Mouse (Mus musculus): Measurements from ENCODE around the gene Pop4. TPM values are rescaled to one million over a fixed set of nuclear protein-coding genes. Genes with fewer than 3 reads are reported as not detected.
"Not testable (repeated sequence)": the region's sequence is repeated elsewhere in the genome, so short reads cannot be mapped to it uniquely, and the experiment has no call there.

The Pop4 gene
- polyA plus RNA-seq (2014; fragmentation: Nextera tagmentation; extraction: Ambion mirVana) = 96.3 and 98.0 TPM in 2 replicates

GRCm38 (mm10) chr7:38270703-38271510 lies at the start of gene Pop4:
Pop4 (minus strand) TSS chr7:38271423.
- peak; percentile 93 for ATAC-seq (ENCODE audit: insufficient number of reproducible peaks, low FRiP score, low TSS enrichment, low read depth)
- DNase-seq (ENCODE audit: low spot score) = peak; percentile 98
- Histone ChIP-seq H3K4me2 (ENCODE audit: low read depth, severe bottlenecking) (peak within 1 kb of the TSS; percentile 86), H3K4me3 (ENCODE audit: low read depth, low read length) (peak within 1 kb of the TSS; percentile 60), H3K9me3 (ENCODE audit: control insufficient read depth, low read length) (no peaks in the 10 kb centered on the region), H3K9ac (ENCODE audit: low read length) (peak within 1 kb of the TSS; percentile 83), H3K27me3 (ENCODE audit: control insufficient read depth, insufficient read depth, low read length) (no peaks in the 10 kb centered on the region), H3K27ac (replicated peaks; ENCODE audit: low read depth, low read length) (no peak within 1 kb of the TSS), H3K36me3 (ENCODE audit: control insufficient read depth, insufficient read depth, low read length) (peaks cover 4% of the 10 kb centered on the region; the same call in 1 of the 2 replicates), H3K4me1 (ENCODE audit: control insufficient read depth, insufficient read depth, low read length) (peaks cover 5% of the 10 kb centered on the region; the same call in 1 of the 2 replicates)
- under 1% methylated on average over 38 of the region's 38 CpGs for WGBS

- H3K4me1 ChIP-seq (ENCODE audit: control insufficient read depth, insufficient read depth, low read length) = no peaks in the 10 kb centered on the region
- whole genome bisulfite sequencing = 92% methylated on average over 2 of the region's 2 CpGs
These were observed 49.4 kb upstream of the Pop4 start for GRCm38 (mm10) chr7:38320641-38321040.

GRCm38 (mm10) chr7:38282192-38282591 lies 11.0 kb upstream of the Pop4 start:
- H3K4me1 ChIP-seq (ENCODE audit: control insufficient read depth, insufficient read depth, low read length); H3K27me3 ChIP-seq (ENCODE audit: control insufficient read depth, insufficient read depth, low read length); H3K27ac ChIP-seq (replicated peaks; ENCODE audit: low read depth, low read length); ATAC-seq (ENCODE audit: insufficient number of reproducible peaks, low FRiP score, low TSS enrichment, low read depth); DNase-seq (ENCODE audit: low spot score); H3K4me2 ChIP-seq (ENCODE audit: low read depth, severe bottlenecking); H3K9me3 ChIP-seq (ENCODE audit: control insufficient read depth, low read length); H3K36me3 ChIP-seq (ENCODE audit: control insufficient read depth, insufficient read depth, low read length); H3K4me3 ChIP-seq (ENCODE audit: low read depth, low read length); H3K9ac ChIP-seq (ENCODE audit: low read length): not testable (repeated sequence)
- whole genome bisulfite sequencing = 25% methylated on average over 4 of the region's 4 CpGs

More at GRCm38 (mm10) chr7:38320641-38321040, 49.4 kb upstream of the Pop4 start:
- DNase-seq (ENCODE audit: low spot score) = no peak
- Histone ChIP-seq H3K27ac (replicated peaks; ENCODE audit: low read depth, low read length) (no peak overlapping the region), H3K4me2 (ENCODE audit: low read depth, severe bottlenecking) (no peak overlapping the region), H3K9me3 (ENCODE audit: control insufficient read depth, low read length) (no peaks in the 10 kb centered on the region), H3K27me3 (ENCODE audit: control insufficient read depth, insufficient read depth, low read length) (no peaks in the 10 kb centered on the region), H3K9ac (ENCODE audit: low read length) (no peak overlapping the region), H3K4me3 (ENCODE audit: low read depth, low read length) (no peak overlapping the region), H3K36me3 (ENCODE audit: control insufficient read depth, insufficient read depth, low read length) (no peaks in the 10 kb centered on the region)
- ATAC-seq (ENCODE audit: insufficient number of reproducible peaks, low FRiP score, low TSS enrichment, low read depth) = no peak

GRCm38 (mm10) chr7:38272551-38272950 lies 1.3 kb upstream of the Pop4 start:
- ATAC-seq (ENCODE audit: insufficient number of reproducible peaks, low FRiP score, low TSS enrichment, low read depth) (no peak), DNase-seq (ENCODE audit: low spot score) (no peak)
- Histone ChIP-seq H3K4me3 (ENCODE audit: low read depth, low read length) (no peak overlapping the region), H3K9ac (ENCODE audit: low read length) (no peak overlapping the region), H3K27me3 (ENCODE audit: control insufficient read depth, insufficient read depth, low read length) (no peaks in the 10 kb centered on the region), H3K4me1 (ENCODE audit: control insufficient read depth, insufficient read depth, low read length) (peaks cover 5% of the 10 kb centered on the region; the same call in 1 of the 2 replicates), H3K27ac (replicated peaks; ENCODE audit: low read depth, low read length) (no peak overlapping the region), H3K36me3 (ENCODE audit: control insufficient read depth, insufficient read depth, low read length) (no peaks in the 10 kb centered on the region), H3K4me2 (ENCODE audit: low read depth, severe bottlenecking) (no peak overlapping the region), H3K9me3 (ENCODE audit: control insufficient read depth, low read length) (no peaks in the 10 kb centered on the region)

GRCm38 (mm10) chr7:38271859-38272258 lies 636 bp upstream of the Pop4 start:
- Histone ChIP-seq H3K36me3 (ENCODE audit: control insufficient read depth, insufficient read depth, low read length) (no peaks in the 10 kb centered on the region), H3K4me3 (ENCODE audit: low read depth, low read length) (peak overlapping the region; percentile 60), H3K4me1 (ENCODE audit: control insufficient read depth, insufficient read depth, low read length) (peaks cover 5% of the 10 kb centered on the region; the same call in 1 of the 2 replicates), H3K27ac (replicated peaks; ENCODE audit: low read depth, low read length) (no peak overlapping the region), H3K9me3 (ENCODE audit: control insufficient read depth, low read length) (no peaks in the 10 kb centered on the region), H3K4me2 (ENCODE audit: low read depth, severe bottlenecking) (peak overlapping the region; percentile 34; the same call in 1 of the 2 replicates), H3K27me3 (ENCODE audit: control insufficient read depth, insufficient read depth, low read length) (no peaks in the 10 kb centered on the region), H3K9ac (ENCODE audit: low read length) (no peak overlapping the region)
- DNase-seq (ENCODE audit: low spot score) (peak; percentile 28), ATAC-seq (ENCODE audit: insufficient number of reproducible peaks, low FRiP score, low TSS enrichment, low read depth) (peak; percentile 29; the same call in 1 of the 2 replicates)
- WGBS = 12% methylated on average over 4 of the region's 4 CpGs

- Histone ChIP-seq H3K9ac (ENCODE audit: low read length) (peak overlapping the region; percentile 83; the same call in 1 of the 2 replicates), H3K4me1 (ENCODE audit: control insufficient read depth, insufficient read depth, low read length) (peaks cover 5% of the 10 kb centered on the region; the same call in 1 of the 2 replicates), H3K27me3 (ENCODE audit: control insufficient read depth, insufficient read depth, low read length) (no peaks in the 10 kb centered on the region), H3K9me3 (ENCODE audit: control insufficient read depth, low read length) (no peaks in the 10 kb centered on the region), H3K4me3 (ENCODE audit: low read depth, low read length) (peak overlapping the region; percentile 60), H3K27ac (replicated peaks; ENCODE audit: low read depth, low read length) (no peak overlapping the region), H3K36me3 (ENCODE audit: control insufficient read depth, insufficient read depth, low read length) (peaks cover 3% of the 10 kb centered on the region; the same call in 1 of the 2 replicates), H3K4me2 (ENCODE audit: low read depth, severe bottlenecking) (peak overlapping the region; percentile 34; the same call in 1 of the 2 replicates)
- ATAC-seq (ENCODE audit: insufficient number of reproducible peaks, low FRiP score, low TSS enrichment, low read depth) (peak; percentile 58; the same call in 1 of the 2 replicates), DNase-seq (ENCODE audit: low spot score) (no peak)
- 2% methylated on average over 11 of the region's 11 CpGs for WGBS
These were observed 238 bp upstream of the Pop4 start for GRCm38 (mm10) chr7:38271511-38271811.

GRCm38 (mm10) chr7:38267006-38267680 lies 4.1 kb downstream of the Pop4 start:
- no peaks in the 10 kb centered on the region for H3K27me3 ChIP-seq (ENCODE audit: control insufficient read depth, insufficient read depth, low read length)
- ATAC-seq (ENCODE audit: insufficient number of reproducible peaks, low FRiP score, low TSS enrichment, low read depth) (no peak), DNase-seq (ENCODE audit: low spot score) (peak; percentile 62)
- H3K4me1 ChIP-seq (ENCODE audit: control insufficient read depth, insufficient read depth, low read length) = peaks cover 5% of the 10 kb centered on the region; the same call in 1 of the 2 replicates
- H3K9ac ChIP-seq (ENCODE audit: low read length) = no peak overlapping the region
- H3K4me3 ChIP-seq (ENCODE audit: low read depth, low read length) = no peak overlapping the region
- no peak overlapping the region for H3K27ac ChIP-seq (replicated peaks; ENCODE audit: low read depth, low read length)
- no peaks in the 10 kb centered on the region for H3K9me3 ChIP-seq (ENCODE audit: control insufficient read depth, low read length)
- WGBS = 90% methylated on average over 8 of the region's 8 CpGs
- H3K4me2 ChIP-seq (ENCODE audit: low read depth, severe bottlenecking) = no peak overlapping the region
- H3K36me3 ChIP-seq (ENCODE audit: control insufficient read depth, insufficient read depth, low read length) = peaks cover 18% of the 10 kb centered on the region; the same call in 1 of the 2 replicates

GRCm38 (mm10) chr7:38262406-38262805 lies 8.8 kb downstream of the Pop4 start:
- WGBS = 97% methylated on average over 5 of the region's 5 CpGs
- H3K27me3 ChIP-seq (ENCODE audit: control insufficient read depth, insufficient read depth, low read length) = no peaks in the 10 kb centered on the region
- H3K4me2 ChIP-seq (ENCODE audit: low read depth, severe bottlenecking) = no peak overlapping the region
- no peaks in the 10 kb centered on the region for H3K9me3 ChIP-seq (ENCODE audit: control insufficient read depth, low read length)
- no peak for DNase-seq (ENCODE audit: low spot score)
- no peak for ATAC-seq (ENCODE audit: insufficient number of reproducible peaks, low FRiP score, low TSS enrichment, low read depth)
- no peaks in the 10 kb centered on the region for H3K4me1 ChIP-seq (ENCODE audit: control insufficient read depth, insufficient read depth, low read length)
- peaks cover 18% of the 10 kb centered on the region; the same call in 1 of the 2 replicates for H3K36me3 ChIP-seq (ENCODE audit: control insufficient read depth, insufficient read depth, low read length)
- no peak overlapping the region for H3K27ac ChIP-seq (replicated peaks; ENCODE audit: low read depth, low read length)
- H3K9ac ChIP-seq (ENCODE audit: low read length) = no peak overlapping the region
- H3K4me3 ChIP-seq (ENCODE audit: low read depth, low read length) = no peak overlapping the region
